Mouse (Mus musculus) midbrain, embryonic 13.5 days (tissue): ENCODE results near the gene Nhlrc1. TPM values are rescaled to one million over a fixed set of nuclear protein-coding genes. Genes with fewer than 3 reads are reported as not detected.

Experiments used
- ATAC-seq: fragments of 200-750 bp; cut with Nextera tagmentation; 2 replicates; pipeline ENCODE4 v1.8.0; 2017; ENCODE audit warnings: mild to moderate bottlenecking, moderate TSS enrichment, moderate library complexity
- H3K27ac ChIP-seq: fragments of 300-500 bp; sonication (generic); 2 replicates; pipeline ENCODE4 v1.5.1; 2015; ENCODE audit warnings: inconsistent platforms, mild to moderate bottlenecking, moderate library complexity
- H3K27me3 ChIP-seq: fragments of 300-500 bp; sonication (generic); 2 replicates; pipeline ENCODE4 v1.6.1; 2015; ENCODE audit warnings: mild to moderate bottlenecking, inconsistent platforms
- H3K36me3 ChIP-seq: fragments of 300-500 bp; sonication (generic); 2 replicates; pipeline ENCODE4 v1.6.1; 2015; ENCODE audit warnings: mild to moderate bottlenecking, inconsistent platforms
- H3K4me1 ChIP-seq: fragments of 300-500 bp; sonication (generic); replicated peaks from 2 replicates; pipeline ENCODE4 v1.6.1; 2015; ENCODE audit warnings: inconsistent platforms
- H3K4me2 ChIP-seq: fragments of 300-500 bp; sonication (generic); replicated peaks from 2 replicates; pipeline ENCODE4 v1.6.1; 2015; ENCODE audit warnings: moderate library complexity, mild to moderate bottlenecking, inconsistent platforms
- H3K4me3 ChIP-seq: fragments of 300-500 bp; sonication (generic); replicated peaks from 2 replicates; pipeline ENCODE4 v1.5.1; 2015; ENCODE audit warnings: mild to moderate bottlenecking, inconsistent platforms
- H3K9ac ChIP-seq: fragments of 300-500 bp; sonication (generic); replicated peaks from 2 replicates; pipeline ENCODE4 v1.6.1; 2015; ENCODE audit warnings: mild to moderate bottlenecking, inconsistent platforms
- H3K9me3 ChIP-seq: fragments of 300-500 bp; sonication (generic); 2 replicates; pipeline ENCODE4 v1.6.1; 2016; ENCODE audit warnings: mild to moderate bottlenecking, inconsistent platforms
- WGBS: fragments of 180-500 bp; shearing (Covaris S2); methylation state at CpG from one replicate; pipeline ENCODE4 v1.1.7; 2015; 5-methylcytosine and 5-hydroxymethylcytosine counted together
- polyA plus RNA-seq: library from polyadenylated mRNA; unstranded; fragments of >200 nt; fragmentation: Nextera tagmentation; extraction: Ambion mirVana; gene quantifications from 2 replicates; pipeline ENCODE4 v1.2.1, GENCODE M21; 2015

Gene Nhlrc1
- polyA plus RNA-seq, 1 experiment from 2014 or later, result 12.2 TPM

- Histone ChIP-seq H3K4me2 (no peak overlapping the region), H3K4me3 (no peak overlapping the region), H3K4me1 (no peaks in the 10 kb centered on the region), H3K36me3 (no peaks in the 10 kb centered on the region), H3K27ac (no peak overlapping the region), H3K27me3 (no peaks in the 10 kb centered on the region), H3K9ac (no peak overlapping the region), H3K9me3 (no peaks in the 10 kb centered on the region)
- WGBS, result 65% methylated on average over 4 of the region's 4 CpGs
- ATAC-seq, result no peak
Observed at GRCm38 (mm10) chr13:46997355-46997754, 17.3 kb downstream of the Nhlrc1 start.

GRCm38 (mm10) chr13:46993274-46993551 is 21.4 kb downstream of the Nhlrc1 start:
- no peaks in the 10 kb centered on the region for H3K27me3 ChIP-seq
- 91% methylated on average over 2 of the region's 2 CpGs for WGBS

GRCm38 (mm10) chr13:46992516-46993273 is 22.0 kb downstream of the Nhlrc1 start:
- Histone ChIP-seq H3K27me3 (no peaks in the 10 kb centered on the region), H3K4me3 (no peak overlapping the region), H3K36me3 (no peaks in the 10 kb centered on the region), H3K9ac (no peak overlapping the region), H3K27ac (no peak overlapping the region), H3K9me3 (no peaks in the 10 kb centered on the region), H3K4me2 (no peak overlapping the region), H3K4me1 (no peaks in the 10 kb centered on the region)
- no peak for ATAC-seq
- WGBS, result 77% methylated on average over 7 of the region's 7 CpGs

More at GRCm38 (mm10) chr13:46993274-46993551, 21.4 kb downstream of the Nhlrc1 start:
- Histone ChIP-seq H3K9me3 (no peaks in the 10 kb centered on the region), H3K9ac (no peak overlapping the region), H3K27ac (no peak overlapping the region), H3K4me2 (no peak overlapping the region), H3K4me1 (no peaks in the 10 kb centered on the region), H3K4me3 (no peak overlapping the region), H3K36me3 (no peaks in the 10 kb centered on the region)
- ATAC-seq, result no peak

GRCm38 (mm10) chr13:46990376-46991011 is 24.2 kb downstream of the Nhlrc1 start:
- Histone ChIP-seq H3K27ac (no peak overlapping the region), H3K9me3 (no peaks in the 10 kb centered on the region), H3K27me3 (no peaks in the 10 kb centered on the region), H3K4me3 (no peak overlapping the region), H3K9ac (no peak overlapping the region), H3K4me2 (no peak overlapping the region), H3K4me1 (no peaks in the 10 kb centered on the region), H3K36me3 (no peaks in the 10 kb centered on the region)
- ATAC-seq, result no peak
- 61% methylated on average over 4 of the region's 4 CpGs for WGBS

- Histone ChIP-seq H3K4me2 (no peak overlapping the region), H3K9me3 (no peaks in the 10 kb centered on the region), H3K9ac (no peak overlapping the region), H3K27ac (no peak overlapping the region), H3K27me3 (no peaks in the 10 kb centered on the region), H3K4me1 (no peaks in the 10 kb centered on the region), H3K4me3 (no peak overlapping the region), H3K36me3 (no peaks in the 10 kb centered on the region)
- WGBS, result 75% methylated on average over 8 of the region's 8 CpGs
- no peak for ATAC-seq
Observed at GRCm38 (mm10) chr13:46987941-46988340, 26.7 kb downstream of the Nhlrc1 start.

- Histone ChIP-seq H3K9me3 (no peaks in the 10 kb centered on the region), H3K36me3 (no peaks in the 10 kb centered on the region), H3K27ac (no peak overlapping the region), H3K9ac (no peak overlapping the region), H3K27me3 (no peaks in the 10 kb centered on the region), H3K4me2 (no peak overlapping the region), H3K4me1 (no peaks in the 10 kb centered on the region), H3K4me3 (no peak overlapping the region)
- 69% methylated on average over 6 of the region's 6 CpGs for WGBS
- no peak for ATAC-seq
Observed at GRCm38 (mm10) chr13:46986208-46986607, 28.4 kb downstream of the Nhlrc1 start.

GRCm38 (mm10) chr13:46983878-46984277 is 30.8 kb downstream of the Nhlrc1 start:
- 97% methylated on average over 2 of the region's 2 CpGs for whole genome bisulfite sequencing

GRCm38 (mm10) chr13:46979836-46980490 is 34.7 kb downstream of the Nhlrc1 start:
- Histone ChIP-seq H3K27ac (no peak overlapping the region), H3K36me3 (no peaks in the 10 kb centered on the region), H3K9ac (no peak overlapping the region), H3K4me2 (no peak overlapping the region), H3K27me3 (no peaks in the 10 kb centered on the region), H3K9me3 (no peaks in the 10 kb centered on the region), H3K4me3 (no peak overlapping the region), H3K4me1 (peaks cover 11% of the 10 kb centered on the region; the same call in 1 of the 2 replicates)
- ATAC-seq, result no peak
- 78% methylated on average over 13 of the region's 13 CpGs for WGBS

More at GRCm38 (mm10) chr13:46983878-46984277, 30.8 kb downstream of the Nhlrc1 start:
- no peaks in the 10 kb centered on the region for H3K4me1 ChIP-seq
- no peak for ATAC-seq
- H3K9me3 ChIP-seq, result no peaks in the 10 kb centered on the region
- H3K27ac ChIP-seq, result no peak overlapping the region
- no peak overlapping the region for H3K4me2 ChIP-seq
- no peak overlapping the region for H3K9ac ChIP-seq
- no peaks in the 10 kb centered on the region for H3K27me3 ChIP-seq
- no peak overlapping the region for H3K4me3 ChIP-seq
- no peaks in the 10 kb centered on the region for H3K36me3 ChIP-seq

- peaks cover 11% of the 10 kb centered on the region; the same call in 1 of the 2 replicates for H3K4me1 ChIP-seq
- H3K4me2 ChIP-seq, result no peak overlapping the region
- H3K9ac ChIP-seq, result no peak overlapping the region
- no peak for ATAC-seq
- no peaks in the 10 kb centered on the region for H3K27me3 ChIP-seq
- no peaks in the 10 kb centered on the region for H3K36me3 ChIP-seq
- H3K9me3 ChIP-seq, result no peaks in the 10 kb centered on the region
- WGBS, result 94% methylated on average over 7 of the region's 7 CpGs
- H3K4me3 ChIP-seq, result no peak overlapping the region
- H3K27ac ChIP-seq, result no peak overlapping the region
Observed at GRCm38 (mm10) chr13:46976532-46976931, 38.1 kb downstream of the Nhlrc1 start.

GRCm38 (mm10) chr13:46975930-46976329 is 38.7 kb downstream of the Nhlrc1 start:
- no peak overlapping the region for H3K4me3 ChIP-seq
- 36% methylated on average over 4 of the region's 4 CpGs for WGBS

GRCm38 (mm10) chr13:46975031-46975551 is 39.6 kb downstream of the Nhlrc1 start:
- H3K9ac ChIP-seq, result peak overlapping the region; percentile 62

More at GRCm38 (mm10) chr13:46975930-46976329, 38.7 kb downstream of the Nhlrc1 start:
- H3K36me3 ChIP-seq, result no peaks in the 10 kb centered on the region
- no peak for ATAC-seq
- H3K27me3 ChIP-seq, result no peaks in the 10 kb centered on the region
- peak overlapping the region; percentile 85 for H3K27ac ChIP-seq
- H3K9ac ChIP-seq, result no peak overlapping the region
- H3K9me3 ChIP-seq, result no peaks in the 10 kb centered on the region
- H3K4me2 ChIP-seq, result peak overlapping the region; percentile 58
- H3K4me1 ChIP-seq, result peaks cover 11% of the 10 kb centered on the region; the same call in 1 of the 2 replicates

More at GRCm38 (mm10) chr13:46975031-46975551, 39.6 kb downstream of the Nhlrc1 start:
- H3K36me3 ChIP-seq, result no peaks in the 10 kb centered on the region
- ATAC-seq, result peak; percentile 98
- H3K4me3 ChIP-seq, result peak overlapping the region; percentile 41
- H3K9me3 ChIP-seq, result no peaks in the 10 kb centered on the region
- H3K4me1 ChIP-seq, result peaks cover 11% of the 10 kb centered on the region; the same call in 1 of the 2 replicates
- H3K4me2 ChIP-seq, result peak overlapping the region; percentile 58
- WGBS, result 13% methylated on average over 14 of the region's 14 CpGs
- no peaks in the 10 kb centered on the region for H3K27me3 ChIP-seq
- peak overlapping the region; percentile 85 for H3K27ac ChIP-seq
